In genomic region chr2:25157655-25158054, GRCm38 (mm10) we compare ENCODE assay signal across 9 mouse cellular contexts. TPM values are rescaled to one million over a fixed set of nuclear protein-coding genes. Genes with fewer than 3 reads are reported as not detected.
DNase-seq lines count a peak whose midpoint lies in the region; ATAC-seq and TF ChIP-seq lines count a peak whose summit lies in the region.
"Had no signal": no experiment of that assay in that cellular context is flagged by ENCODE, and none has a peak within 500 bp of the region (broad histone marks: within the 10 kb centered on the region; RNA-seq: fewer than 3 reads in every experiment).

No protein-coding gene starts in this region.

- 34% methylated on average over 2 of the region's 2 CpGs for WGBS in hindbrain, postnatal 0 days
- WGBS in hindbrain, embryonic 10.5 days: 54% methylated on average over 2 of the region's 2 CpGs

- peak; percentile 83 for DNase-seq in hindbrain, postnatal 0 days (ENCODE audit: low spot score)
- no peak for DNase-seq in hindbrain, embryonic 10.5 days (ENCODE audit: low spot score)
- DNase-seq in 416B (ENCODE audit: low read depth): peak; percentile 88
- peak; percentile 60 to 70 for DNase-seq in natural killer cell, adult 2 months (ENCODE audit: low spot score in 2 of 2)
- DNase-seq in urinary bladder, postnatal 14 days (ENCODE audit: low spot score): no peak
- no peak for DNase-seq in adrenal gland, adult 2 months

- H3K27me3 ChIP-seq in hindbrain, postnatal 0 days (ENCODE audit: insufficient read depth, low read length): no peaks in the 10 kb centered on the region
- H3K27me3 ChIP-seq in hindbrain, embryonic 10.5 days (ENCODE audit: insufficient read depth, poor library complexity, severe bottlenecking): no peaks in the 10 kb centered on the region
- peaks cover under 1% of the 10 kb centered on the region; the same call in 1 of the 2 replicates for H3K27me3 ChIP-seq in E14TG2a.4 (ENCODE audit: insufficient read depth, low read length)

- no peak for ATAC-seq in hindbrain, postnatal 0 days
- ATAC-seq in erythroid progenitor cell, adult 5-6 weeks (replicated peaks; ENCODE audit: low FRiP score, poor library complexity, severe bottlenecking): peak; percentile 72

- no peak overlapping the region for H3K9ac ChIP-seq in hindbrain, postnatal 0 days (replicated peaks; ENCODE audit: low read length)

- H3K4me2 ChIP-seq in hindbrain, postnatal 0 days (ENCODE audit: low read depth, low read length): no peak overlapping the region

- no peaks in the 10 kb centered on the region for H3K36me3 ChIP-seq in hindbrain, postnatal 0 days (ENCODE audit: insufficient read depth, low read length)
- H3K36me3 ChIP-seq in hindbrain, embryonic 10.5 days: no peaks in the 10 kb centered on the region
- H3K36me3 ChIP-seq in E14TG2a.4 (ENCODE audit: insufficient read depth, low read length): no peaks in the 10 kb centered on the region

- no peaks in the 10 kb centered on the region for H3K4me1 ChIP-seq in hindbrain, postnatal 0 days (ENCODE audit: insufficient read depth, low read length)
- H3K4me1 ChIP-seq in hindbrain, embryonic 10.5 days (replicated peaks): peaks cover 6% of the 10 kb centered on the region; the same call in 1 of the 2 replicates
- H3K4me1 ChIP-seq in E14TG2a.4 (replicated peaks; ENCODE audit: low read depth, low read length): peaks cover 7% of the 10 kb centered on the region

- H3K4me3 ChIP-seq in hindbrain, postnatal 0 days (ENCODE audit: low read length): no peak overlapping the region
- H3K4me3 ChIP-seq in hindbrain, embryonic 10.5 days: no peak overlapping the region
- no peak overlapping the region for H3K4me3 ChIP-seq in E14TG2a.4 (replicated peaks; ENCODE audit: low read length)

- no peaks in the 10 kb centered on the region for H3K9me3 ChIP-seq in hindbrain, postnatal 0 days (ENCODE audit: low read length)
- H3K9me3 ChIP-seq in hindbrain, embryonic 10.5 days: no peaks in the 10 kb centered on the region
- H3K9me3 ChIP-seq in E14TG2a.4 (ENCODE audit: low read length): no peaks in the 10 kb centered on the region

- no peak overlapping the region for H3K27ac ChIP-seq in hindbrain, postnatal 0 days
- H3K27ac ChIP-seq in hindbrain, embryonic 10.5 days: no peak overlapping the region

- TF ChIP-seq CTCF in hindbrain, postnatal 0 days (IDR thresholded peaks at IDR 0.05; ENCODE audit: low read depth): peak; percentile 77
- peak; percentile 94 for TF ChIP-seq CTCF in E14TG2a.4 (conservative IDR thresholded peaks at IDR 0.05; ENCODE audit: low read length)

RNA-seq across cellular contexts. Expression of gene Nrarp, which starts 22.9 kb away (rescaled TPM):
- 50.8 and 58.0 TPM in 2 replicates for total RNA-seq in hindbrain, postnatal 0 days (2014; rRNA removed)
- polyA plus RNA-seq in hindbrain, postnatal 0 days (2015; fragmentation: Nextera tagmentation; extraction: Ambion mirVana): 14.2 and 14.7 TPM in 2 replicates
- polyA plus RNA-seq in hindbrain, embryonic 10.5 days (2016; fragmentation: Nextera tagmentation; extraction: Ambion mirVana): 77.4 and 108 TPM in 2 replicates
- 0.42 TPM in 1 of 2 replicates, not detected in the other for total RNA-seq in erythroid progenitor cell, adult 5-6 weeks (2015; ENCODE audit: low replicate concordance)
- total RNA-seq in erythroid progenitor cell, adult 5-6 weeks (2017; ENCODE audit: low replicate concordance): 0.64 and 3.0 TPM in 2 replicates
- total RNA-seq in adrenal gland, adult 2 months (2021): 1 to 10 TPM; 1.9 to 3.6 TPM
- polyA plus RNA-seq in adrenal gland, adult 2 months (2012; rRNA removed): 12.0 and 19.0 TPM in 2 replicates

RNA-seq across cellular contexts. Expression of gene Tor4a, which starts 39.0 kb away (rescaled TPM):
- 4.0 and 4.7 TPM in 2 replicates for total RNA-seq in hindbrain, postnatal 0 days (2014; rRNA removed)
- 1.2 and 1.9 TPM in 2 replicates for polyA plus RNA-seq in hindbrain, postnatal 0 days (2015; fragmentation: Nextera tagmentation; extraction: Ambion mirVana)
- polyA plus RNA-seq in hindbrain, embryonic 10.5 days (2016; fragmentation: Nextera tagmentation; extraction: Ambion mirVana): 2.6 and 2.7 TPM in 2 replicates
- 2.9 and 5.4 TPM in 2 replicates for total RNA-seq in erythroid progenitor cell, adult 5-6 weeks (2015; ENCODE audit: low replicate concordance)
- total RNA-seq in erythroid progenitor cell, adult 5-6 weeks (2017; ENCODE audit: low replicate concordance): 0.30 and 2.2 TPM in 2 replicates
- total RNA-seq in adrenal gland, adult 2 months (2021): 10 to 100 TPM; 21.9 to 24.2 TPM
- 51.3 and 60.0 TPM in 2 replicates for polyA plus RNA-seq in adrenal gland, adult 2 months (2012; rRNA removed)

RNA-seq across cellular contexts. Expression of gene Nelfb, which starts 53.6 kb away (rescaled TPM):
- 90.3 and 117 TPM in 2 replicates for total RNA-seq in hindbrain, postnatal 0 days (2014; rRNA removed)
- polyA plus RNA-seq in hindbrain, postnatal 0 days (2015; fragmentation: Nextera tagmentation; extraction: Ambion mirVana): 82.0 and 82.8 TPM in 2 replicates
- 123 and 132 TPM in 2 replicates for polyA plus RNA-seq in hindbrain, embryonic 10.5 days (2016; fragmentation: Nextera tagmentation; extraction: Ambion mirVana)
- 13.0 and 34.4 TPM in 2 replicates for total RNA-seq in erythroid progenitor cell, adult 5-6 weeks (2015; ENCODE audit: low replicate concordance)
- 15.2 and 29.9 TPM in 2 replicates for total RNA-seq in erythroid progenitor cell, adult 5-6 weeks (2017; ENCODE audit: low replicate concordance)
- total RNA-seq in adrenal gland, adult 2 months (2021): 10 to 100 TPM; 36.3 to 57.4 TPM
- 37.5 and 38.2 TPM in 2 replicates for polyA plus RNA-seq in adrenal gland, adult 2 months (2012; rRNA removed)

RNA-seq across cellular contexts. Expression of gene Stpg3, which starts 56.8 kb away (rescaled TPM):
- total RNA-seq in hindbrain, postnatal 0 days (2014; rRNA removed): not detected in 2 replicates
- polyA plus RNA-seq in hindbrain, postnatal 0 days (2015; fragmentation: Nextera tagmentation; extraction: Ambion mirVana): not detected in 2 replicates
- not detected in 2 replicates for polyA plus RNA-seq in hindbrain, embryonic 10.5 days (2016; fragmentation: Nextera tagmentation; extraction: Ambion mirVana)
- total RNA-seq in erythroid progenitor cell, adult 5-6 weeks (2015; ENCODE audit: low replicate concordance): not detected in 2 replicates
- total RNA-seq in erythroid progenitor cell, adult 5-6 weeks (2017; ENCODE audit: low replicate concordance): not detected in 2 replicates
- total RNA-seq in adrenal gland, adult 2 months (2021): not detected
- not detected in 2 replicates for polyA plus RNA-seq in adrenal gland, adult 2 months (2012; rRNA removed)
- polyA plus RNA-seq: neural tube, embryonic 14.5 days had no signal

Comparison
In these comparisons a context has a peak if more than half of its experiments do, and no peak if none do; other contexts are left out.
1. DNase-seq: peak in hindbrain, postnatal 0 days (single experiment), 416B (single experiment) and natural killer cell, adult 2 months (2 of 2); none in hindbrain, embryonic 10.5 days (single experiment), urinary bladder, postnatal 14 days (single experiment) and adrenal gland, adult 2 months (single experiment).
2. RNA of gene Nrarp, which starts 22.9 kb away (total RNA-seq): 50.8 to 58.0 TPM in hindbrain, postnatal 0 days; 1.9 to 3.6 TPM in adrenal gland, adult 2 months and 0.42 to 3.0 TPM in erythroid progenitor cell, adult 5-6 weeks; every median in the first group is over 10 times any median in the second.